9 mouse cellular contexts compared by ENCODE assay signal in the genomic region with DNA sequence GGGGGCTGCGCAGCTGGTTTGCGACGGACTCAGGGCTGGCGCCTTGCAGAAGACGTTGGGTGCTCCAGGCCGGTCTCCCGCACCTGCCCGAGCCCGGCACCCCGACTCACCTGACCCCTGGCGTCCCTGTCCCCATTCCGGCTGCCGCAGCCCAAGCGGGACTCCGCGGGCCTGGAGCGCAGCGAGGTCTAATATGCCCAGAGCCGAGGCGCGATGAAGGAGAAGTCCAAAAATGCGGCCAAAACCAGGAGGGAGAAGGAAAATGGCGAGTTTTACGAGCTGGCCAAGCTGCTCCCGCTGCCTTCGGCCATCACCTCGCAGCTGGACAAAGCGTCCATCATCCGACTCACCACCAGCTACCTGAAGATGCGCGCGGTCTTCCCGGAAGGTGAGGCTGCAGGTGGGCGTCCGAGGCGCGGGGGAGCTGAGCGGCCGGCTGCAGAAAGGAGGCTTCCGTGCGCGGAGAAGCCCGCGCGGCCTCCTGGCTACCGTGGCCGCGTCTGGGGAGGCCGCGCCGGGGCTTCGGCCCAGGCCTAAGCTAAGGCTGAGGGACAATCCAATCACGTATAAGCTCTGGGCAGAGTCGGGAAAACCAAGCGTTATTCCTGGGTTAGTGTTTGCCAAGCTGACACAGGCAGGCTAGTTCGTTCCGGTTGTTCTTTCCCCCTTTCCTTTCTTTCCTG. TPM values are rescaled to one million over a fixed set of nuclear protein-coding genes. Genes with fewer than 3 reads are reported as not detected.
DNase-seq lines count a peak whose midpoint lies in the region; ATAC-seq lines count a peak whose summit lies in the region.
"Had no signal": no experiment of that assay in that cellular context is flagged by ENCODE, and none has a peak within 500 bp of the region (broad histone marks: within the 10 kb centered on the region; RNA-seq: fewer than 3 reads in every experiment).

No protein-coding gene starts in this region.

- ATAC-seq in kidney, embryonic 15.5 days (replicated peaks; ENCODE audit: low FRiP score) = 0 out of 2 replicates have a peak, but pooled peaks have one; percentile 9
- ATAC-seq in intestine, embryonic 14.5 days (replicated peaks; ENCODE audit: low FRiP score, low TSS enrichment, low read depth) = no peak
- ATAC-seq in neural tube, embryonic 11.5 days (ENCODE audit: insufficient read depth, low FRiP score, low TSS enrichment) = no peak
- no peak for ATAC-seq in megakaryocyte-erythroid progenitor cell, adult 5-6 weeks (replicated peaks; ENCODE audit: low FRiP score, low TSS enrichment, poor library complexity, severe bottlenecking)
- ATAC-seq in frontal cortex, adult (ENCODE audit: low TSS enrichment) = no peak

- H3K4me3 ChIP-seq in kidney, embryonic 15.5 days (replicated peaks) = peak overlapping the region; percentile 44
- H3K4me3 ChIP-seq in intestine, embryonic 14.5 days (ENCODE audit: low read depth, low read length) = peak overlapping the region; percentile 24; the same call in 1 of the 2 replicates
- peak overlapping the region; percentile 23 for H3K4me3 ChIP-seq in neural tube, embryonic 11.5 days (ENCODE audit: low read depth, low read length)

- H3K36me3 ChIP-seq in kidney, embryonic 15.5 days = no peaks in the 10 kb centered on the region
- H3K36me3 ChIP-seq in intestine, embryonic 14.5 days (ENCODE audit: control insufficient read depth, insufficient read depth, low read length) = no peaks in the 10 kb centered on the region
- no peaks in the 10 kb centered on the region for H3K36me3 ChIP-seq in neural tube, embryonic 11.5 days (ENCODE audit: control insufficient read depth, insufficient read depth, low read length)

- no peak overlapping the region for H3K27ac ChIP-seq in kidney, embryonic 15.5 days
- no peak overlapping the region for H3K27ac ChIP-seq in intestine, embryonic 14.5 days (ENCODE audit: low read depth)
- H3K27ac ChIP-seq in neural tube, embryonic 11.5 days (ENCODE audit: low read depth, low read length) = no peak overlapping the region

- H3K4me1 ChIP-seq in kidney, embryonic 15.5 days = peaks cover 37% of the 10 kb centered on the region
- H3K4me1 ChIP-seq in intestine, embryonic 14.5 days (replicated peaks; ENCODE audit: control insufficient read depth, insufficient read depth, low read length) = peaks cover 10% of the 10 kb centered on the region
- peaks cover 12% of the 10 kb centered on the region for H3K4me1 ChIP-seq in neural tube, embryonic 11.5 days (ENCODE audit: control insufficient read depth, insufficient read depth, low read length)

- peak overlapping the region; percentile 38; the same call in 1 of the 2 replicates for H3K9ac ChIP-seq in kidney, embryonic 15.5 days
- H3K9ac ChIP-seq in intestine, embryonic 14.5 days (ENCODE audit: low read length) = no peak overlapping the region
- no peak overlapping the region for H3K9ac ChIP-seq in neural tube, embryonic 11.5 days (ENCODE audit: low read length)

- WGBS in kidney, embryonic 15.5 days = under 1% methylated on average over 57 of the region's 57 CpGs
- 0% methylated on average over 57 of the region's 57 CpGs for WGBS in intestine, embryonic 14.5 days
- under 1% methylated on average over 57 of the region's 57 CpGs for WGBS in neural tube, embryonic 11.5 days

- peak overlapping the region; percentile 68 for H3K4me2 ChIP-seq in kidney, embryonic 15.5 days
- H3K4me2 ChIP-seq in intestine, embryonic 14.5 days (ENCODE audit: low read length) = peak overlapping the region; percentile 45
- peak overlapping the region; percentile 36 for H3K4me2 ChIP-seq in neural tube, embryonic 11.5 days (ENCODE audit: low read depth)

- no peaks in the 10 kb centered on the region for H3K9me3 ChIP-seq in kidney, embryonic 15.5 days (replicated peaks)
- H3K9me3 ChIP-seq in intestine, embryonic 14.5 days (ENCODE audit: control insufficient read depth, low read length) = no peaks in the 10 kb centered on the region
- H3K9me3 ChIP-seq in neural tube, embryonic 11.5 days (ENCODE audit: control insufficient read depth, low read length) = no peaks in the 10 kb centered on the region

- H3K27me3 ChIP-seq in kidney, embryonic 15.5 days = peaks cover 99% of the 10 kb centered on the region
- H3K27me3 ChIP-seq in intestine, embryonic 14.5 days (replicated peaks; ENCODE audit: control insufficient read depth, insufficient read depth, low read length) = peaks cover 99% of the 10 kb centered on the region
- H3K27me3 ChIP-seq in neural tube, embryonic 11.5 days (ENCODE audit: control insufficient read depth, insufficient read depth, low read length) = peaks cover 97% of the 10 kb centered on the region

- no peak for DNase-seq in kidney, postnatal 36 days
- DNase-seq in embryo, embryonic 11 days = peak; percentile 57
- DNase-seq in intestine, embryonic 14.5 days (ENCODE audit: low spot score) = peak; percentile 80
- peak; percentile 51 for DNase-seq in neural tube, embryonic 11.5 days (ENCODE audit: low spot score)
- no peak for DNase-seq in layer of hippocampus, postnatal 14 days (ENCODE audit: low spot score in 2 of 2)
- DNase-seq: cerebellum, adult 9-10 months had no signal

RNA-seq across cellular contexts. Expression of a gene that starts 1.0 kb away (rescaled TPM):
- 2.1 and 2.5 TPM in 2 replicates for polyA plus RNA-seq in kidney, embryonic 15.5 days (2015; fragmentation: Nextera tagmentation; extraction: Ambion mirVana)
- polyA plus RNA-seq in intestine, embryonic 14.5 days (2014; fragmentation: Nextera tagmentation; extraction: Ambion mirVana) = not detected in 2 replicates
- polyA plus RNA-seq in neural tube, embryonic 11.5 days (2014; fragmentation: Nextera tagmentation; extraction: Ambion mirVana) = 0.16 and 0.35 TPM in 2 replicates
- total RNA-seq in layer of hippocampus, postnatal 14 days (2021) = under 1 TPM; 0.10 to 0.41 TPM
- not detected in 2 replicates for total RNA-seq in megakaryocyte-erythroid progenitor cell, adult 5-6 weeks (2014; fragmentation: Nextera tagmentation)
- not detected in 2 replicates for total RNA-seq in megakaryocyte-erythroid progenitor cell, adult 5-6 weeks (2017)

Comparison
In these comparisons a context has a peak if more than half of its experiments do, and no peak if none do; other contexts are left out.
1. DNase-seq: peak in embryo, embryonic 11 days (single experiment), intestine, embryonic 14.5 days (single experiment) and neural tube, embryonic 11.5 days (single experiment); none in kidney, postnatal 36 days (0 of 2) and layer of hippocampus, postnatal 14 days (0 of 2).
2. Peak in every context shown above with its lines, with median percentiles within 50 percentile points of each other: H3K4me2 ChIP-seq and H3K4me3 ChIP-seq.